Mouse (Mus musculus): ENCODE results near the gene Gramd1b.

Gene Gramd1b

DNA sequence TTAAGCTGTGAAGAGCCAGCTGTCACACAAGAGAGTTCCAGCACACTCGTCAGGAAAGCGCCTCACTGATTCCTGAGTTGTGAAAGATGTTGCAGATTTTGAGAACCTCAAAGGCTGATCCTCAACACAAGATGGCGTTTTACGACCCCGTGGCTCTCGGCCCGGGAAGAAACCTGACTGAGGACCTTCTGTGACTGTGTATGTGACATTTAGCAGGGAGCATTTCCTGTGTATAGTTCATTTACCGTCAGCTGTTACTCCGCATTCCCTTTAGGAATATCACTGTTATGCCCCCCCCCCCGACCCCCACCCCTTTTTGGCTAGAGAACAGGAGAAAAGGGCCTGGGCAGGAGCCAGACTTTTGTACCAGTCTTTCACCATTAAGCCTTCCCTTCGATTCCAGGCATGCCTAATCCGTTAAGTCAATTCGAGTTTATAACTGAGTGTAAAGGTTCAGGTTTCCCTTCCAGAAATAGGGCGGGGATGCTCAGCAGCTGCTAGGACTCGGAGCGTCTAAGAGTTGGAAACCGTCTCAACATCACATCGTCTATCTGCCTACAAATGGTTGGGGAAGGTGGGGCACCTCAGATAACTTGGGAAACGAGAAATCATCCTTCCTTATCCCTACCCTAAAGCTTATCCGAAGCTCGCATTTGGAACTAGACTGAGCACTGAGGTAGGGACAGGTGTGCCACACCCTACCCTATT lies 263.0 kb downstream of the Gramd1b start:
- no peak for DNase-seq (ENCODE audit: low spot score)

DNA sequence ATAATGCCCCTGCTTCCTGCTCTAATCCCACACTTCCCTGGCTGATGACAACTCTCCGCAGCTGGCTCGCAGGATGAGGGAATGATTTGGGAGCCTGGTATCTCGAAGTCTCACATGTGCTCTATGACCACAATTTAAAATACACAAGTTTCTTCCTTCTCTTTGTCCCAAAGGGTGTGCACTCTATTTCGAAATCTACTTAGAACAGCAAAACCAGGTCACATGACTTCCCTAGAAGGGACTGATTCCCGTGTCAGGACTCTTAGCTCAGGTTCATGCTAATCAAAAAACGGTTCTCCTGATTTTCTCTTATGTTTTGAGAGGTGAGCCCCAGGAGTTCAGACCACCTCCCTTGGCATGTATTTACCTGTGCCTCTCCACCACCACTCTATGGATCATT lies 267.3 kb downstream of the Gramd1b start:
- no peak for DNase-seq (ENCODE audit: low spot score)

DNA sequence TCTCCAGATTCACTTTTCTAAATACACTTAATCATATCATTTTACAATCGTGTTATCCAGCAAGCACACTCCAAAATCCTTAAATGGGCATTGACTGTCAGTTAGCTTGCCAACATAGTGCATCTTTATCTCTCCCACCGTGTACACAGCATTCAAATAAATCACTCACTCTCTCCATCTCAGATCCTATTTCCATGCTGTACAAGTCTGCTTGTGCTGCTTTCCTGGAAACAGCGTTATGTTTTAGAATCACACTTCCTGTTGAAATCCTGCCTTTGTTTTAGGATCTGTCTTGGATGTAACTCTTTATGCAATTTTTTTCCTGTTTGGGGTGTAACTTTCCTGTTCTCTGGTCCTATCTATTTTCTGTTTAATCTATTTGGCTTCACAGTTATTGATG lies 278.7 kb downstream of the Gramd1b start:
- no peak for DNase-seq (ENCODE audit: low spot score)

DNA sequence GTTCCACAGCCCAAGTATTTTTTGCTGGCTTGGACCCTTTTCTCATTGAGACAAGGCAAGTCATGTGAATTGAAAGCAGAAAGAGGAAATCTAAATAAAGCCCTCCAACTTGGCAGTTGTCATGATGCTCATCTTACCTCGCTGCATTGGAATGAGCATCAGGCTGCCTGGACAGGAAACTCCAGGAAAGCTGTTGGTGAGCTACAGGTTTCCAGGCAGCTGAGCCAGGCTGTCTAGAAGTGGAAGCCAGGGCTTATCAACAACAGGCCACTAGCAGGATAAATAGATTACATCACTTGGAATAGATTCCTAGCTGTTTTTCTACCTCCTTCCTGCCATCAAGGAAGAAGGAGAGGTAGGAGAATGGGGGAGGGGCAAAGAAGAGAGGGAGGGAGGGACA lies 282.1 kb downstream of the Gramd1b start:
- DNase-seq (ENCODE audit: low spot score): no peak

DNA sequence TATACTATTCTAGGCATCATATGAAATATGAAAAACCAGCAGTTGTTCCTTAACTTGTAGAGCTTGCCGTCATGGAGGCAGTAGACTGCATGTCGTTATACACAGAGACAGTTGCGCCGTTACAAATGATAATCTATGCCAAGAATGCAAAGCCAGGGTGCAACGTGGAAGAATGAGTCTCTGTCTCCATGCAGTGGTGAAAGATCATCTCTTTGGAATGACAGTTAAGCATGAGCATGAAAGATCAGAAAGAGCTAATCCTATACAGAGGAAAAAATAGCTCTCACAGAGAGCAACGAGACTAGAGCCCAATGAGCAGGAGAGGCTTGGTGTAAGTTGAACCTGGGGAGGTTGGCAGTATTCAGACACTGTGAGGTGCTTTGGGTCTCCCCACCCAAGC lies 284.5 kb downstream of the Gramd1b start:
- DNase-seq (ENCODE audit: low spot score): no peak

DNA sequence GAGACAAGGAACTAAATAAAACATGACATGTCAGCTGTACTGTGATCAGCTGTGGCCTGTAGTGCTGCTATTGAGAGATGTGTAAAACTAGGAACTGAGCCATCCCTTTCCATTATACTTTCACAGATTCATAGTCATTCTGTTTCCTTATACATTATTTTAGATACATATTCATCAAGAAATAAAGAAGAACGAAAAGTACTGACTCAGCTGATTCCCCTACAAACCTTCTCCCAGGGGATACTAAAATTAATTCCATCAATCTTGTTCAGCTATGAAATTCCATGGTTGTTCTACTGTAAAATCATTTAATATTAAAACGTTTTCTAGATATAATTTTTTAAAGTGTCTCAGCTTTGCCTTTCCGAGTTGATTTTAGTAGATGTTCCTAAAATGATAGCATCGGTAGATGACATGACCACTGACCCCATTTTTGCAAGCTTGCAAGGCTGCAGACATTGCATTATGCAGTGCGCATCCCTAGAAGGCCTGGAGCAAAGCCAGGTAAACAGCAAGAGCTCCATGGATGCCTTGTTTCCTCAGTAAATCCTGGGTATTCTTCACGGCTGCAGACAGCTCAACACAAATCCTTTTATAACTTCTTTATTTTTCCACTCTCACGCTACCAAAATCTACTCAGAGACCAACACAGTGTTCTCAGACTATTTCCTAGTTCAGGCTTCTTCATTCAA lies 285.1 kb downstream of the Gramd1b start:
- no peak for DNase-seq (ENCODE audit: low spot score)

DNA sequence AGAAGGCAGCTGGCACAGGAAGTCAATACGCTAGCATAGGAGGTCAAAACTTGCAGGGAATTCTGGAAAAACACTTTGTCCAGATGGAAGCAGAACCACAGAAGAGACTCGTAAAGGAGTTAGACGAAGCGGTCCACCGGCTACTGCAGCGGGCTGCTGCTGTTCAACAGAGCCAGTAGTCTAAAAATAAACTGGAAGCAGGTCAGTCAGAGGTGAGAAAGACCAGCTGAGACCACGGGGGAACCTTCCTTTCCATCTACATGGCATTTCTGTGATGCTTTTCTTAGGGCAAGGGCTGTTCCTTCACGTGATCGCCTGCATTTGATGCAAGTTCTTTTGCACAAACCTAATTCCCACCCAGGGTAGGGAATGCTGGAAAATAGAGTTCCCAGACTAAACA lies 285.7 kb downstream of the Gramd1b start:
- DNase-seq (ENCODE audit: low spot score): no peak

Measured in yolk sac, embryonic 10.5 days (tissue).